Mouse (Mus musculus): ENCODE results near the gene Hsd17b14.
"Not testable (repeated sequence)": the region's sequence is repeated elsewhere in the genome, so short reads cannot be mapped to it uniquely, and the experiment has no call there.

Hsd17b14 gene

DNA sequence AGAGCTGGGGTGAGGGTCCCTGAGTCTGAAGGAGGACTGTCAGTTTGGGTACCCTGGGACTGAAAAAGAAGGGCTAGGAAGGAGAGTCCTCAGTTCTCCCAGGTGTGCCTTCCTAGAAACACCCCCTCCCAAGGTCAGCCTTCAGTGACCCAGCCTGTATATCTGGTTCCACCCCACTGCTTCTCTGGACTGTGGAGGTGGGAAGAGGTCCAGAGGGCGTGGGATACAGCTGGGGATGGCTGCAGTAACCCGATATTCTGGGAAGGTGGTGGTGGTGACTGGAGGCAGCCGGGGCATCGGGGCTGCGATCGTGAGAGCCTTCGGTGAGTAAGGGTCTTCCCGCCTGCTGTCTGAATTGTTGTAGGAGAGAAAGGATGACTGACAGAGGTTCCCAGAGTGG, at the start of gene Hsd17b14:
Gene Hsd17b14 (plus strand): TSS at position 150 of the 400 bp plus-strand sequence.
- DNase-seq (ENCODE audit: low spot score), result no peak

GRCm38 (mm10) chr7:45507583-45507982, 47.1 kb upstream of the Hsd17b14 start:
- DNase-seq (ENCODE audit: low spot score), result no peak

DNA sequence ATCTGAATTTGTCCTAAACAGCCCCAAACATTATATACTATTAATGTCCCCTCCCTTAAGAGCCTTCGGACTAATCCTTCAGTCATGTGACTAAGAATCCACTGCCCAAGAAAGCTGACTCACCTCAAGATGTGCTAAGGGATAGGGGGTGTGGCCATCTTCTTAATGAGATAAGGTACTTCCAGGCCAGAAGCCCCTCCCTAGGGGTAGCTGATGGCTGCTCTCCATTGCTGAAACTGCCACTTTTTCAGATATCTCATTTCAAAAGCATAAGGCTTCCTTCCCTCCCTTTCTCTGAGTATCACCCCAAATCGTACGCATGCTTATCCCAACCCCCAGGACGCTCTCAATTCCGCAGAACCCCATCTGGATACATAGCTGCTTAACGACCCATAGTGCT, 46.1 kb upstream of the Hsd17b14 start:
- no peak for DNase-seq (ENCODE audit: low spot score)

DNA sequence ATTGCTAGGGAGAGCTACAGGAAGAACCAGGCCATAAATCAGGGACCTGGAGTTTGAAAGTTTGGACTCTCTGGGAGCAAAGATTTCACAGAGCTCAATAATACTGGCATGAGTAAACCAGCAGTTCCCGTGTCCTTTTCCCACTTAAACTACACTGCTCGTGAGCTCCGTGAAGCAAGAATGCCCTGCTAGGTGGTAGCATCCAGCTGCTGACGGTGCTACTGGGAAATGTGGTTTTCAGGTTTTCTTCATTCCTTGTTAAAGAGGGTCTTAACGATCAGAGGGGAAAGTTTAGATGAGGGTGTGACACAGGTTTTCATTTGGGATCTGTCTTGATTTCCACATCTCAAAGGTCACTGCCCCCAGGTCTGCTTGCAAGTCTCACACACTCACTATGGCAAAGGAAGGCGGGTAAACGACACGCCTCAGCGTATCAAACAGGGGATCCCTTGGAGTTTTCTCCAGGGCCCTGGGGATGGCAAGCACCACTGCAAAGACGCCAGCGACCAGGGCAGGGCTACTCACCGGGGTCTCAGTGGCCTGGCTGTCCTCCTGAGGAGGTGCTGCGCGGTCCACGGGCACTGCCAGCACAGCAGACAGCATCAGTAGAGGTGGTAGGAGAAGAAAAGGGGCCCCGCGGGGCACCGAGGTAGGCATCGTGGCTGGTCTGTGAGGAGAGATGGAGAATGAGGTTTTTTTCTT, 45.4 kb upstream of the Hsd17b14 start:
- no peak for DNase-seq (ENCODE audit: low spot score)

- DNase-seq (ENCODE audit: low spot score), result peak; percentile 78
Measured at GRCm38 (mm10) chr7:45509912-45510787, 44.5 kb upstream of the Hsd17b14 start, which contains the start of gene Nucb1. TSS of gene Nucb1 (minus strand) at chr7:45510406.

GRCm38 (mm10) chr7:45514411-45514810, 40.3 kb upstream of the Hsd17b14 start:
- no peak for DNase-seq (ENCODE audit: low spot score)

DNA sequence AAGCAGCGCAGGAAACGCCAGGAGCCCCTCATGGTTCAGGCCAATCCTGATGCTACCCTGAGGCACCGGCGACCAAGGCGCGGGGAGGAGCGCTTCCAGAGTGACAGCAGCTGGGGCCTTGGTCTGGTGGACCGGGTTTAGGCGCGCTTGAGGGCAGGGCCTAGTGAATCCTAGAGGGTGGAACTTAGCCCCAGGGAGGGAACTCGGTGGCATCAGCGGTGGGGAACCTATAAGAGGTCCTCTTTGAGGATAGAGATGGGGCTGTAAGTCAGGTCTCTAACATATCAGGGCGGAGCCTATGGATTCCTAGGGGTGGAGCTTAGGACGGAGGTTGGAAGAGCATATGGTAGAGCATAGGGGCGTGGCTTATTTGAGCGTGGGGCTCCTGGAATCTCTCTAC, 39.3 kb upstream of the Hsd17b14 start:
- DNase-seq (ENCODE audit: low spot score), result no peak

DNA sequence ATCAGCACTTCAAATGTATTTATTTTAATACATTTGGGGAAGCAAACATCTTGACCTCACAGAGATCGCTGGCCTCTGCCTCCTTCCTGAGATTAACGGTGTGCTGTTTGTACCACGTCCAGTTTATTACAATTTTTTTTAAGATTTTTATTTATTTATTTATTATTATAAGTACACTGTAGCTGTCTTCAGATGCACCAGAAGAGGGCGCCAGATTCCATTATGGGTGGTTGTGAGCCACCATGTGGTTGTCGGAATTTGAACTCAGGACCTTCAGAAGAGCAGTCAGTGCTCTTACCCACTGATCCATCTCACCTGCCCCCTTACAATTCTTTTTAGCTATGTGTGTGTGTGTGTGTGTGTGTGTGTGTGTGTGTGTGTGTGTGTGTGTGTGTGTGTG, 37.8 kb upstream of the Hsd17b14 start:
- DNase-seq (ENCODE audit: low spot score), result not testable (repeated sequence)

DNA sequence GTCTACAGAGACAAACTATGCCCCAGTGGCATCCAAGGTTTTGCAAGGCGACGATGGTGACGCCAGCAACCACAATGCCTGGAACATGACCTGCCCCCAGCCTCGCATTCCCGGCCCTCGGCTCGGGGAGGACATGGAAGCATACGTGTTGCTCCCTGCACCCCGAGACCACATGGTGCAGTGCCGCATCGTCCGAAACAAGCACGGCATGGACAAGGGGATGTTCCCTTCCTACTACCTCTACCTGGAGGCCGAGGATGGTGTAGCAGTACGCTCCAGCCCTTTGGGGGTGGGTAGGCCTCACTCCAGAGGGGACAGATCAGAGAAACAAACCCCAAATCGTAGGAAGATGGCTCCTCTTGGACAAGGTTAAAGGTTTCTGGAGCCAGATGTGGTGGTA, 36.1 kb upstream of the Hsd17b14 start:
- no peak for DNase-seq (ENCODE audit: low spot score)

GRCm38 (mm10) chr7:45519345-45520120, 35.2 kb upstream of the Hsd17b14 start:
- no peak for DNase-seq (ENCODE audit: low spot score)

DNA sequence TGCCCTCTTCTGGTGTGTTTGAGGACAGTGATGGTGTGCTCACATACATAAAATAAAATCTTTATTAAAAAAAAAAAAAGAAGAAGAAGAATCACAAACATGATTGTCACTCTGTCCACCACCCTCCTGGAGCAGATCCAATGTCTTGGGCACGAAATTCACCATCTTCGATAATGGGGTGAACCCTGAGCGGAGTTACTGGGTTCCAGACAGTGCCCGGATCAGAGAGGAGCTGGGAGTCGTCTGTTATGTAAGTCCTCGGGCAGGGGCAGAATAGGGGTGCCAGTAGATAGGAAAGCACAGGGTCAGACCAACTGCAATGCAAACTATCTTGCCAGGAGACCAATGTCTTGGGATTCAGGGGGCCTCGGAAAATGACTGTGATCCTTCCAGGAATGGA, 34.1 kb upstream of the Hsd17b14 start:
- no peak for DNase-seq (ENCODE audit: low spot score)

GRCm38 (mm10) chr7:45521728-45522184, 32.9 kb upstream of the Hsd17b14 start:
- DNase-seq (ENCODE audit: low spot score), result peak; percentile 78

- no peak for DNase-seq (ENCODE audit: low spot score)
Measured at GRCm38 (mm10) chr7:45522194-45522752, 32.4 kb upstream of the Hsd17b14 start.

GRCm38 (mm10) chr7:45522957-45523676, 31.6 kb upstream of the Hsd17b14 start:
- DNase-seq (ENCODE audit: low spot score), result no peak

DNA sequence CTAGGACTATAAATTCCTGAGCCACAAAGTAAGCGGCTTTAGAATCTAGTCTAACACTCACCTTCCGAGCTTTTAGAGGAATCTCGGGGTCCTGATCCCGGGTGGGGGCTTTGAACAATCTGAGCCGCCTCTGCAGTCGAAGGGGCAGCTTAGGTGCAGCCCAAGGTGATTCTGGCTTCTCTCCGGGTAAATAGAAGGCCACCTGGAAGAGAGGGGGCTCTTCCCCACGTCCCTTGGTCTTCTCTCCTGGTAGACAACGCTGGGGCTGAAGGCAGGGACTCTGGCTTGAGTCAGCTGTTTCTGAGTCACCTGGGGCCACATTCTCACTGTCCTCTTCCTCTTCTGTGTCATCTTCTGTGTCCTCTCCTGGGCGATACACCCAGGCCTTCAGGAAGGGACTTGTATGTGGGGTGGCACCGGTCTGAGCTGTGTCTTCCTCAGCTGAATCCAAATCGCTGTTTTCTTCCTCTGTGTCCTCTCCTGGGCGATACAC, 31.0 kb upstream of the Hsd17b14 start:
- no peak for DNase-seq (ENCODE audit: low spot score)

DNA sequence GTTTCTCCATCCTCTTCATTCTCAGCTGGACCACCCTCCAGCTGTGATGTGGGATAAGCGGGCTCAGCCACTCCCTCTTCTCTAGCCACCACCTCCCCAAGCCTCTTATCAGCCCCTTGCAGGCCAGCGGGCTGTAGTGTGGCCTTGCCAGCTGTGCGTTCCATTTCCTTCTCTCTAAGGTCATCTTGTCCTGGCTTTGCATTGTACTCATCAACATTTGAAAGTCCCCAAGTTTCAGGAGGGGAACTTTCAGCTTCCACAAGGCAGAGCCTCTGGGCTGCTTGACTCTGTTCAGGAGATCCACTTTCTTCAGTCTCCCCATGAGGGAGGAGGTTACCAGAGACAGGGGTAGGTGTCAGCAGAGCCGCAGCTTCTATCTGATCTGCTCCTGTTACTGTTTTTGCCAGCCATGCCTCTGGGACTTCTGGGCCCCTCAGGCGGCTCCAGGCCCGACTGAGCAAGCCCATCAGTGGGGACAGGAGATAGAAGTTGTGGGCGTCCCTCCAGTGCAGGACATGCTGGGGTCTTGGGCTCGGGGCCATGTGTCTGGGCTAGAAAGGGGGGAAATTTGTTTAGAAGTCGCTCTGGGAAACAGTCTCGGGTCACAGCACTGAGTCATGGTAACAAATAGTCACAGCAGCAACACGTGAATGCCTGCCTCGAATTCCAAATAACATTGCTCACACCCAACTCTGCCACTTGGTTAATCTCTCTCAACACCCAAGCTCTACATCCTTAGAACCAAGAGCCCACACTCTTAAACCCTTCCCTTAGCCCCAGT, 29.7 kb upstream of the Hsd17b14 start:
- DNase-seq (ENCODE audit: low spot score), result no peak

DNA sequence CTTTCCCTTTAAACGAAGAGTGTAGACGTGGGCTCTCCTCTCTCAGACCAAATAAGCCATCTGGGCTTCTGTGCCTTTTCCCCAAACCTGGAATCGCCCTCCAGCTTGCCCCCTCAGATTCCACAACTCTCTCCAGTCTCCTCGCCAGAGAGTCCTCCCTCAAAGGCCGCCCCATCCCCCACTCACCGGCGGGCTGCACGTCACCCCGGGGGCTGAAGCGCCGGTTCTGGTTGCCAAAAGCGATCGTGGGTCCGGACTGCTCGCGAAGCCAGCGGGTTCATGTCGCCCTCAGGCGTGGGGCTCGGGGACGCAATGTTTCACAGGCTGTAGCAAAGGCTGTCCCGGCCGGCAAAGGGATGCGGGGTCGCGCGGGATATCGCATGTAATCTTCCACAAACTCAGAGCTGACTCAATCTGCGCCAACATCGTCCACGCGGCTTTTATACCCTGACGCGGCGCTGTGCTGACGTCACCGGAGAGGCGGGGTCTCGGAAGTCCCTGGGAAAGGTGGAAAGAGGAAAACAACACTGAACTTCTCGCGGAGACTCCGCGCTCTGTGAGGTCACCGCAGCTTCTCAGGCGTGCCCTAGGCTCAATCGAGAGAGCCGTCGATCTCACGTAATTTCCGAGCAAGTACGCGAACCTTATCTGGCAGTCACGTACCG, 28.8 kb upstream of the Hsd17b14 start, which contains the start of the genes Ppp1r15a and Plekha4:
Gene Ppp1r15a (minus strand): TSS at position 460 of the 665 bp plus-strand sequence.
Gene Plekha4 (plus strand): TSS at position 522 of the 665 bp plus-strand sequence.
- DNase-seq (ENCODE audit: low spot score), result peak; percentile 87

- DNase-seq (ENCODE audit: low spot score), result no peak
Measured at GRCm38 (mm10) chr7:45526474-45527120, 28.1 kb upstream of the Hsd17b14 start.

- DNase-seq (ENCODE audit: low spot score), result not testable (repeated sequence)
Measured at GRCm38 (mm10) chr7:45527169-45527568, 27.5 kb upstream of the Hsd17b14 start.
